Mouse (Mus musculus) megakaryocyte, embryonic 14.5 days (primary cell): ENCODE data around the gene Olfr553.

ENCODE experiments used
- FLI1 ChIP-seq: IDR thresholded peaks from 2 replicates; pipeline ENCODE4 v1.6.1; 2012; ENCODE audit warnings: low read length, inconsistent platforms, mixed read lengths
- GATA1 ChIP-seq: IDR thresholded peaks from 3 replicates; pipeline ENCODE4 v1.6.1; 2012; ENCODE audit warnings: mixed read lengths, low read length, inconsistent platforms, borderline replicate concordance

- no peak for TF ChIP-seq GATA1
- no peak for TF ChIP-seq FLI1
Observed at GRCm38 (mm10) chr7:102566219-102566618, 51.8 kb downstream of the Olfr553 start.
